Mouse (Mus musculus) lung, adult 2 months (tissue): ENCODE results near the gene Col15a1. TPM values are rescaled to one million over a fixed set of nuclear protein-coding genes. Genes with fewer than 3 reads are reported as not detected.

Source experiments
- DNase-seq: peaks from one replicate; pipeline ENCODE4 v3.0.0; 2022
- H3K4me1 ChIP-seq: fragments of 200-500 bp; 2 replicates; pipeline ENCODE4 v1.6.1; 2011; ENCODE audit warnings: low read length; ENCODE audit not compliant: control insufficient read depth, insufficient read depth
- H3K4me3 ChIP-seq: fragments of 200-500 bp; replicated peaks from 2 replicates; pipeline ENCODE3; 2011; ENCODE audit warnings: low read depth, mild to moderate bottlenecking, control low read depth, low read length; ENCODE audit errors: extremely low read depth
- CTCF ChIP-seq: fragments of 200-500 bp; IDR thresholded peaks from 2 replicates; pipeline ENCODE4 v1.5.1; 2011; ENCODE audit warnings: mild to moderate bottlenecking, low read length, control low read depth; ENCODE audit not compliant: insufficient read depth
- POLR2A ChIP-seq: fragments of 200-500 bp; IDR thresholded peaks from 2 replicates; pipeline ENCODE4 v1.6.1; 2011; ENCODE audit warnings: low read depth, mild to moderate bottlenecking, control low read depth, low read length, borderline replicate concordance; ENCODE audit errors: extremely low read depth
- WGBS: fragments of 180-500 bp; shearing (Covaris S2); methylation state at CpG from one replicate; pipeline ENCODE4 v1.1.7; 2018; 5-methylcytosine and 5-hydroxymethylcytosine counted together
- polyA plus RNA-seq: library from polyadenylated mRNA; depleted of rRNA; stranded (reverse); fragments of >200 nt; gene quantifications from 2 replicates; pipeline ENCODE4 v1.2.3, GENCODE M21; 2012; rRNA removed

Col15a1 gene
- polyA plus RNA-seq, 1 experiment = 24.4 TPM

DNA sequence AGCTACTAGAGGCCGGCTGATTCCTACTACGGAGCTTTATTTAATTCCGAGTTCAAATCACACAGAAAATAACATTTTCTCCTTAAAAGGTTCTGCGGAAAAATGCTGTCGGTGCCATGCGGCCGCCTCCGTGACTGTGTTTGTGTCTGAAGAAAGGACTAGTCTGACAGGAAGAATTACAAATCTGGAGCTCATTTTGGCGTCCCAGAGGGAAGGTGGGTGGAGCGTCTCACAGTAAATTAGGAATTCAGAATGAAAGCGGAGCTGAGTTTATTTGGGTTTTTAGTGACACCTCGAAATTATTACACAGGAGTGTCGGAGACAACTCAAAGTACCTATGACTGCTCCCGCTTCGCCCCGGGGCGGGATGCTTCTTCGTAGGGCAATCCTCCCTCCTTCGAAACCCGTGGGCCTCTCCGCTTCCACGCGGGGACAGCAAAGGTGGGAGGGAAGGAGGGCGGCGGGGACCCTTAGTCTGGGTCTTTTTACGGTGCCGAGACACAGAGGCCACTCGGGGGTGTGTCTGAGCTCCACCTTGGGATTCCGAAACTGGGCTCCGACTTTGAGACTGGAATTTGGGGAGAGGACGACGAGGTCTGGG lies 144.2 kb downstream of the Col15a1 start:
- WGBS = under 1% methylated on average over 32 of the region's 32 CpGs
- TF ChIP-seq CTCF (no peak), POLR2A (no peak)
- DNase-seq = peak; percentile 58
- H3K4me1 ChIP-seq = peaks cover 8% of the 10 kb centered on the region
- H3K4me3 ChIP-seq = peak overlapping the region; percentile 77

DNA sequence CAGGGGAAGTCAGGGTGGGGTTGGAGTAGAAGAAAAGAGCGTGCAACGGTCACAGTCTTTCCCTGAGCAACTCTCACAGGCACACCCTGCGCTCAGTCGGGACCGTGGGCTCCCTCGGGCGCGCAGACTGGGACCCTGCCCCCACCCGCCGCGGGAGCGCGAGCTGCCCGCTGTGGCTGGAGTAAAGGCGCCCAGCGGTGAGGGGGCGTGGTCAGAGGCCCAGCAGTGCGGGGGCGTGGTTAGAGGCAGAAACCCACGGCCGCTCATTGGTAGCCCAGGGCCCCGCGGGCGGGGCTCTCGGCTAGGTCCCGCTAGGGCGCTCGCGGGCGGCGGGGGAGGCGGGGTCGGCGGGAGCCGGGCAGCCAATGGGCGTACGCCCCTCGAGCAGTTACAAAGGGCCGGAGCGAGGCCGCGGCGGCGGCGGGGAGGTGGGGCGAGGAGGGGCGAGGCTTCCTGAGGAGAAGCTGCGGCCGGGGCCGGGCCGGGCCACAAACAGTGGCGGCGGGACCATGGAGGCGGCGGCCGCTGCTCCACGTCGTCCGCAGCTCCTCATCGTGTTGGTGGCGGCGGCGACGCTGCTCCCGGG lies 144.9 kb downstream of the Col15a1 start, which contains the start of gene Tgfbr1:
Gene Tgfbr1, plus strand, starts transcription at position 420 of the 586 bp plus-strand sequence.
- WGBS = under 1% methylated on average over 59 of the region's 65 CpGs

DNA sequence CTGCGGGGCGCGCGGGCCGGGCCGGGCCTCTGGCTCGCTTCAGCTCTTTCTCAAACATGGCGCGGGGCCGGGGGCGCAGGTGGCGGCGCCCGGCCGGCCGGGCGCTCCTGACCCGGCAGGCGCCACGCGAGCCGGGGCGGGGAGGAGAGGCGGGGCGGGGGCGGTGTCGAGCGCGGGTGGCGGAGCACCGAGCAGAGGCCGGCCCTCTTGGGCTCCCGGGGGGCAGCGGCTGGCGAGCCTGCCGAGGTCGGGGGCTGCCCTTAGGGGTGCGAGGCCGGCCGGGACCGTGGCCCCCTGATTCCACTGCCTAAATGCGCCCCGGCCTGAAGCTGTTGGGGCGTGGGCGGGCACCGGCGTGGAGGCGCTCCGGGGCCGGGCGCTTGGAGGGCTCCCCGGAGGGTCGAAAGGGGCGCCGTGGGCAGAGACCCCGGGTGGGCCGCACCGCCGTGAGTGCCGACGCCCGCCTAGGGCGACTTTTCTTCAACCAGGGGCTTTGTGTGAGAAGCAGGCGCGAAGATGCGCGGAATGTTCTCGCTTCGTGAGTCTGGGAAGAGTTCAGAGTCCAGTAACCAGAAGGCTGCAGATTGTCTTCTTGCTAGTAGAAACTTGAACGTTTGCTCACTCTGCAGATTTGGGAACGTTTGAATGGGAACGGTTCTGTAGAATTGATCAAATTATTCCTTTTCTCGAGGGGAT lies 145.6 kb downstream of the Col15a1 start:
- WGBS = 2% methylated on average over 70 of the region's 73 CpGs
- peak overlapping the region; percentile 91 for H3K4me3 ChIP-seq
- peaks cover 8% of the 10 kb centered on the region for H3K4me1 ChIP-seq
- DNase-seq = no peak
- TF ChIP-seq CTCF = no peak
- no peak for TF ChIP-seq POLR2A

More for the DNA sequence above, 144.9 kb downstream of the Col15a1 start, which contains the start of gene Tgfbr1:
- no peak for TF ChIP-seq CTCF
- TF ChIP-seq POLR2A = peak; percentile 70
- DNase-seq = peak; percentile 97
- Histone ChIP-seq H3K4me3 (peak within 1 kb of the TSS; percentile 91), H3K4me1 (peaks cover 8% of the 10 kb centered on the region)

- peak overlapping the region; percentile 23 for H3K4me3 ChIP-seq
- 37% methylated on average over 3 of the region's 3 CpGs for WGBS
- TF ChIP-seq CTCF (no peak), POLR2A (no peak)
Observed at GRCm38 (mm10) chr4:47354304-47354703, 146.3 kb downstream of the Col15a1 start.

DNA sequence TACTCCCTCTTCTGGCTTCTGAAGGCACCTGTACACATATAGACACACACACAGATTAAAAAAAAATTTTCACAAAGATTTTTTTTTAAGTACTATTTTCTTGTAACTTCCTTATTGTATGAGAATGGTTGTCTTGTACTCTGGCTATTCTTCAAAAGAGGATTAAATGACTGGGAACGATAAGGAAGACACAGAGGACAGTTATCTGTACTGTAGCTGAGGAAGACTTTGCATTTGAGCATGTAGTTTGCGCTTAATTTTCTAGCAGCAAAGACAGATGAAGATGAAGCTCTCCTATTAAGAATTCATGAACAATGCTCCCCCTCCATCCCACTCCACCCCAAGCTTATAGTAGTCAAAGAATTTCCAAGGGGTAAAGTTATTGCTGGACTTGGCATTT lies 154.7 kb downstream of the Col15a1 start:
- WGBS = 85% methylated on average over 2 of the region's 2 CpGs
- DNase-seq = no peak
- H3K4me3 ChIP-seq = no peak overlapping the region
- TF ChIP-seq POLR2A (no peak), CTCF (no peak)
- peaks cover 5% of the 10 kb centered on the region for H3K4me1 ChIP-seq

More at GRCm38 (mm10) chr4:47354304-47354703, 146.3 kb downstream of the Col15a1 start:
- DNase-seq = no peak
- peaks cover 8% of the 10 kb centered on the region for H3K4me1 ChIP-seq

Other genes with a start within 250 kb of the Col15a1 start
- gene Gabbr2, start 216.3 kb upstream of the Col15a1 start, polyA plus RNA-seq = 0.05 TPM in 1 of 2 replicates, not detected in the other
- gene Anks6, start 150.7 kb upstream of the Col15a1 start, polyA plus RNA-seq = 4.7 and 6.5 TPM in 2 replicates
- 3.3 and 3.8 TPM in 2 replicates for gene Galnt12, start 116.3 kb upstream of the Col15a1 start, polyA plus RNA-seq
- gene Tgfbr1, start 145.1 kb downstream of the Col15a1 start, polyA plus RNA-seq = 6.2 and 9.9 TPM in 2 replicates